Mouse (Mus musculus) ES-E14 (cell line): ENCODE results near the gene P2rx3. TPM values are rescaled to one million over a fixed set of nuclear protein-coding genes. Genes with fewer than 3 reads are reported as not detected.

ENCODE experiments used
- DNase-seq: peaks from one replicate; pipeline ENCODE4 v3.0.0-alpha.2; 2013; ENCODE audit warnings: low read depth, low spot score
- H3K27ac ChIP-seq: 2 replicates; pipeline ENCODE4 v1.5.1; 2012; ENCODE audit warnings: low read depth, mild to moderate bottlenecking, low read length, moderate library complexity, mixed read lengths; ENCODE audit not compliant: poor library complexity, insufficient read depth, severe bottlenecking
- H3K36me3 ChIP-seq: 2 replicates; pipeline ENCODE4 v1.6.1; 2012; ENCODE audit warnings: mild to moderate bottlenecking, low read length, moderate library complexity, mixed read lengths; ENCODE audit not compliant: control insufficient read depth, poor library complexity, insufficient read depth, severe bottlenecking
- H3K4me1 ChIP-seq, 2 experiments: fragments of 150-350 bp in 1 of 2; sonication (generic) in 1 of 2; 2 replicates each; pipeline ENCODE4 v1.6.1; 2012; ENCODE audit warnings: low read length in 2 of 2, mild to moderate bottlenecking in 1 of 2, mixed read lengths in 1 of 2; ENCODE audit not compliant: control insufficient read depth in 2 of 2, insufficient read depth in 2 of 2, poor library complexity in 1 of 2
- H3K4me3 ChIP-seq, 2 experiments: fragments of 150-350 bp in 1 of 2; sonication (generic) in 1 of 2; 2 replicates each; pipeline ENCODE4 v1.5.1; 2012; ENCODE audit warnings: low read length in 2 of 2, low read depth in 1 of 2, mild to moderate bottlenecking in 1 of 2, mixed read lengths in 1 of 2; ENCODE audit not compliant: insufficient read depth in 1 of 2, poor library complexity in 1 of 2, severe bottlenecking in 1 of 2
- H3K9ac ChIP-seq: 2 replicates; pipeline ENCODE4 v1.6.1; 2012; ENCODE audit warnings: low read depth, mild to moderate bottlenecking, low read length, mixed read lengths; ENCODE audit not compliant: poor library complexity, insufficient read depth, severe bottlenecking
- H3K9me3 ChIP-seq: fragments of 150-350 bp; sonication (generic); 2 replicates; pipeline ENCODE4 v1.6.1; 2012; ENCODE audit warnings: low read depth, mild to moderate bottlenecking, low read length; ENCODE audit not compliant: control insufficient read depth, insufficient read depth
- CHD2 ChIP-seq: IDR thresholded peaks from 2 replicates; pipeline ENCODE4 v1.6.1; 2014; ENCODE audit warnings: mild to moderate bottlenecking, low read depth, low read length, inconsistent platforms
- HCFC1 ChIP-seq: IDR thresholded peaks from 2 replicates; pipeline ENCODE4 v1.6.1; 2012; ENCODE audit warnings: low read length, inconsistent platforms, borderline replicate concordance; ENCODE audit not compliant: insufficient read depth
- MAFK ChIP-seq: IDR thresholded peaks from 2 replicates; pipeline ENCODE4 v1.6.1; 2014; ENCODE audit warnings: mild to moderate bottlenecking, low read depth, low read length, inconsistent platforms; ENCODE audit not compliant: insufficient read depth
- ZC3H11A ChIP-seq: IDR thresholded peaks from 2 replicates; pipeline ENCODE4 v1.6.1; 2012; ENCODE audit warnings: low read depth, mild to moderate bottlenecking, inconsistent platforms, low read length, borderline replicate concordance
- ZNF384 ChIP-seq: IDR thresholded peaks from 2 replicates; pipeline ENCODE4 v1.6.1; 2012; ENCODE audit warnings: low read depth, low read length, inconsistent platforms
- in situ Hi-C, 2 experiments: fragments of 600-800 bp; cut with MboI; formaldehyde crosslinking; loops; one replicate each; pipeline ENCODE4 v1.15.1; 2025; ENCODE audit warnings: low sequenced_read_pairs in 2 of 2, inconsistent platforms in 1 of 2; ENCODE audit not compliant: unreplicated experiment in 2 of 2
- total RNA-seq: library from RNA; depleted of rRNA; stranded (reverse); fragments of 300-350 nt; gene quantifications from 2 replicates; pipeline ENCODE4 v1.2.3, GENCODE M21; 2012

Gene P2rx3
- total RNA-seq, 1 experiment = 4.6 TPM

GRCm38 (mm10) chr2:84967318-84967991 lies 69.8 kb downstream of the P2rx3 start:
- H3K9ac ChIP-seq = no peak overlapping the region
- DNase-seq = no peak
- TF ChIP-seq HCFC1 = no peak
- TF ChIP-seq ZC3H11A = no peak
- TF ChIP-seq ZNF384 = no peak
- TF ChIP-seq CHD2 = no peak
- no peak for TF ChIP-seq MAFK
- H3K4me1 ChIP-seq = no peaks in the 10 kb centered on the region
- H3K9me3 ChIP-seq = no peaks in the 10 kb centered on the region
- no peaks in the 10 kb centered on the region for H3K36me3 ChIP-seq
- in situ Hi-C loops = no loop called here
- no peak overlapping the region for H3K27ac ChIP-seq
- H3K4me3 ChIP-seq = no peak overlapping the region

- no peaks in the 10 kb centered on the region for H3K4me1 ChIP-seq
- H3K9me3 ChIP-seq = no peaks in the 10 kb centered on the region
- in situ Hi-C loops = no loop called here
- no peak overlapping the region for H3K4me3 ChIP-seq
- TF ChIP-seq ZNF384 (no peak), ZC3H11A (no peak), MAFK (no peak), CHD2 (no peak), HCFC1 (no peak)
- H3K9ac ChIP-seq = no peak overlapping the region
- no peaks in the 10 kb centered on the region for H3K36me3 ChIP-seq
- no peak overlapping the region for H3K27ac ChIP-seq
- no peak for DNase-seq
These were observed 73.0 kb downstream of the P2rx3 start for GRCm38 (mm10) chr2:84964111-84964801.

- TF ChIP-seq MAFK = no peak
- in situ Hi-C loops = no loop called here
- H3K4me3 ChIP-seq = no peak overlapping the region
- DNase-seq = no peak
- no peaks in the 10 kb centered on the region for H3K36me3 ChIP-seq
- H3K9ac ChIP-seq = no peak overlapping the region
- H3K27ac ChIP-seq = no peak overlapping the region
- H3K9me3 ChIP-seq = no peaks in the 10 kb centered on the region
- no peaks in the 10 kb centered on the region for H3K4me1 ChIP-seq
These were observed 74.3 kb downstream of the P2rx3 start for GRCm38 (mm10) chr2:84962906-84963507.

GRCm38 (mm10) chr2:84961901-84962300 lies 75.4 kb downstream of the P2rx3 start:
- DNase-seq = no peak
- in situ Hi-C loops = no loop called here
- H3K36me3 ChIP-seq = no peaks in the 10 kb centered on the region
- H3K9ac ChIP-seq = no peak overlapping the region
- no peaks in the 10 kb centered on the region for H3K9me3 ChIP-seq
- no peaks in the 10 kb centered on the region for H3K4me1 ChIP-seq
- H3K27ac ChIP-seq = no peak overlapping the region
- H3K4me3 ChIP-seq = no peak overlapping the region
- TF ChIP-seq ZNF384 = no peak

- no peak for TF ChIP-seq HCFC1
- TF ChIP-seq ZC3H11A = no peak
- TF ChIP-seq CHD2 = no peak
- TF ChIP-seq ZNF384 = no peak
- Histone ChIP-seq H3K4me1 (no peaks in the 10 kb centered on the region), H3K27ac (no peak overlapping the region), H3K9me3 (no peaks in the 10 kb centered on the region), H3K36me3 (no peaks in the 10 kb centered on the region), H3K4me3 (no peak overlapping the region), H3K9ac (no peak overlapping the region)
- no peak for DNase-seq
- in situ Hi-C loops = no loop called here
These were observed 76.0 kb downstream of the P2rx3 start for GRCm38 (mm10) chr2:84961300-84961699.
